Mouse (Mus musculus): ENCODE results near the gene Nupr1.

Gene Nupr1

DNA sequence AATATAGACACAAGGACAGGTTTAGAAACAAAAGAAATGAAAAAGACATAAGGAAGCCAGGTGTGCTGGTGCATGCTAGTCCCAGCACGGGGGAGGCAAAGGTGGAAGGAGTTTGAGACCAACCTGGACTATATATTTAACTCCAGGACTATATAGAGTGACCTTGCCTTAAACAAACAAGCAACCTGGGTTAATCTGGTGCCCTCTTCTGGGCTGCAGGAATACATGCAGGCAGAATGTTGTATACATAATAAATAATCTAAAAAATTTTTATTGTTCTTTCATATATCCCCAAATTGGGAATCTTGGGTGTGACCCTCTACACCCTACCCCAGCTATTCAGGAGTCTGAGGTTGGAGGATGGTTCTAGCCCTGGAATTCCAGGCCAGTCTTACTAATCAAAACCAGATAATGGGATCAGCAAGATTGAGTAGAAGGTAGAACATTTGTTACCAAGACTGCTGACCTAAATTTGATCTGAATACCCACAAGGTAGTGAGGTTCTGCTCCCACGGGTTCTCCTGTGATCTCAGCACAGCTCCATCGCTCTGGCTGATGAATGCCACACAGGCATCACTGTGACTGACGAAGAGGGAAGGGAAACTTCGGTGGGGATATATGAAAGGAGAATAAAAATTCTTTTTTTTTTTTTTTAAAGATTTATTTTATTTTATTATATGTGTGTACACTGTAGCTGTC is 12.0 kb upstream of the Nupr1 start:
- no peak for DNase-seq

DNA sequence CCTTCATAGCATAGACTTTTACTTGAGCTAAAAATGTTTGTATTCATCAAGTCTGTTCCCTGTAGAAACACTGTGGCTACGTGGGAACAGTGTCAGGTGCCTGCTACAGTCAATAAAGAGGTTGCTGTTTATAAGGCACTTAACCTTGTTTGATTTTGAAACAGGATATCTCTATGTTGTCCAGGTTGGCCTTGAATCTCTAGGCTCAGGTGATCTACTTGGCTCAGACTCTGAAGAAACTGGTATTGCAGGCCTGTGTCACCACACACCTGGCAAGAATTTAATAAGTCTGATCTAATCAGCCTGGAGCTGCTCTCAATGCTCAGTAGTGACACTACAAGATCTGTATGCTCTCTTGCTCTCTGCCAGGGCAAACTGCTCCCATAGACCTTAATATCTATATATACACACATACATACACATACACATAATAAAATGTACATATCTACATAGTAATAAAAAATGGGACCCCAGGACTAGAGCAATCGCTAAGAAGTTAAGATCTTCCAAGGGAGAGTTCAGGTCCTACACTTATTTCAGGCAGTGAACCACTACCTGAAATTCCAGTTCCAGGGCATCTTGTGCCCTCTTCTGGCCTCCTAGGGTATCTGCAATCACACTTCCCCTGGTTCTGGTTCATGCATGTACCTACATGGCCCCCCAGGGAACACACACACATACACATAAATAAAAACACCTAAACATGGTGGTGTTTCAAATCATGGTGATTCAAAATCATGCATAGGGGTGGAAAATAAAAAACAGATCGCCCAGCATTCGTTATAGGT is 6.3 kb upstream of the Nupr1 start:
- no peak for DNase-seq

- DNase-seq: no peak
These were observed 4.7 kb upstream of the Nupr1 start for GRCm38 (mm10) chr7:126635375-126635774.

GRCm38 (mm10) chr7:126632478-126632877 is 1.8 kb upstream of the Nupr1 start:
- no peak for DNase-seq

- no peak for DNase-seq
These were observed 746 bp downstream of the Nupr1 start for GRCm38 (mm10) chr7:126629915-126630314.

DNA sequence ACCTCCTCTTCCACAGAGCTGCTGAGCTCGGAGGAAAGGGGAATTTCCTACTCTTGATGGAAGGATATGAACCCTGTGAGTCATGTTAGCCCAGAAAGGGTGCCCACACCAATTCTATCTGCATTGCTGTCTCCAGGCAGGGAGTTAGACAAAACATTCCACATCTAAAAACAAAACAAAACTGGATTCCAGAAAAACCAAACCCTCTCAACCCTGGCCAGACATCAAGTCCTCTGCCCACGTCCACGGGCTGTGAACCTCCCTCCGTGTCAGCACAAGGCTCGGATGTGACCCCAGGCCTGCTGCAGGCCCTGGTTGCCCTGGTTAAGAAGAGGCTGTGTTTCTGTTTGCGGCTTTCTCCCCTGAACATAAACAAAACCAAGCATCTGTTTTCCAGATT is 2.5 kb downstream of the Nupr1 start:
- no peak for DNase-seq

DNA sequence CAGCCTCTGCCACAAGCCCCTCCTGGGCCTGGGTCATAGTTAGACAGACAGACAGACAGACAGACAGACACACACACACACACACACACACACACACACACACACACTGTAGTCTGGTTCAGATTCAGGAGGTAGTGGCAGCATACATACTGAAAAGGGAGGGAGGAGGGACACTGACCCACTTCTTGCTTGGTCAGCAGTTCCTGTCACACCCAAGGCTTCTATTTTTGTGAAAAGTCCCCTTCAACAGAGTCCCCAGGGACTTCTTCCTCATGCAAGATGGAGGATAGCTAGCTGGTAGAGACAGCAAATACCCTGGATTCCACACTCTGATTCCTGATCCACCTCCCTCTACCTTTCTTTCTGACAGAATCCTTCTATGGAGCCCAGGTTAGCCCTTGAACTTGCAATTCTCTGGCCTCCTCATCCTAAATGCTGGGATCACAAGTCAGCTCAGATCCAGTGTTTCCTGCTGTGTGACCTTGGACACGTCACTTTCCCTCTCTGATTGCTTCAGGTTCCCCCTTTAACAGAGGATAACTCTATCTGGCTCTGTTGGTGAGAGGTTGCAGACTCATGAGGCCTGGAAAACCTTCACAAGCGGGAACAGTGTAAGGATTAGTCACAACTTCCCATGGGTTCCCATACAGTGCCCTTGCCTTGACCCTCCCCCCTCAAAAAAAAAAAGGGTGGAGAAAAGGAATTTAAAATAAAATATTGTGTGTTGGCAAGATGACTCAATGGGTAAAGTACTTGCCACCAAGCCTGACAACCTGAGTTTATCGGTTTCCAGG is 4.7 kb downstream of the Nupr1 start:
- no peak for DNase-seq

- no peak for DNase-seq
These were observed 5.3 kb downstream of the Nupr1 start for GRCm38 (mm10) chr7:126625369-126625768.

- no peak for DNase-seq
These were observed 5.9 kb downstream of the Nupr1 start for GRCm38 (mm10) chr7:126624774-126625173.

GRCm38 (mm10) chr7:126623381-126623780 is 7.3 kb downstream of the Nupr1 start:
- no peak for DNase-seq

- no peak for DNase-seq
These were observed 9.0 kb downstream of the Nupr1 start for GRCm38 (mm10) chr7:126621452-126622359.

DNA sequence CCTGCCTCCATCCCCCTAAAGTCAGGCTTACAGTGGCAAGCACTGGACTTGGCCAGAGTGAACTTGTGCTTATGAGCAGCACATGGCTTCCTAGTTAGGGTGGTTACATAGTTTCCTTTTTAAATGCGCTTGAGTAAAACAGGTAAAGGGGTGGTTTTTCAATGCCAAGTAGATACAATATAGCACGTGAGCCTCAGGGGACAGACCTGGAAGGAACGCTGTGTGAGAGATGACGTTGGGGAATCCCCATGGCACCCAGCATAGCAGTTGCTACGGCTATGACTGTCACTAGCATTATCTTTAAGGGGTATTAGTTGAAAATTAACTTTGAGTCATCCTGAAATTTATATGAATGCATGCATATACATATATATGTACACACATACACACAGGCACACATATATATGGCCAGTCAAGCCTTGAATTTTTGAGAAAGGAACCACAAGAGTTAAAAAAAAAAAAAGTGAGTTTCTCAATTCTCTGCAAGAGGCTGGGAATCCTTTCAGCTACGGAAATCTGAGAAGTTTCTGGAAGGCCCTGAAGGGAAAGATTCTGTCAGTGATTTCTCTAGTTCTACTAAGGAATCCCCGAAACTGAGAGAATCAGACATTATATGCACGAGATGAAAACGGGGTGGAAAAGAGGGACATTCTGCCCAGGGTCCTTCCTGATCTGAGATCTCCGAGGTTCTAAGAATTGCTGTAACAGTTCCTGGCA is 10.9 kb downstream of the Nupr1 start:
- DNase-seq: no peak

DNA sequence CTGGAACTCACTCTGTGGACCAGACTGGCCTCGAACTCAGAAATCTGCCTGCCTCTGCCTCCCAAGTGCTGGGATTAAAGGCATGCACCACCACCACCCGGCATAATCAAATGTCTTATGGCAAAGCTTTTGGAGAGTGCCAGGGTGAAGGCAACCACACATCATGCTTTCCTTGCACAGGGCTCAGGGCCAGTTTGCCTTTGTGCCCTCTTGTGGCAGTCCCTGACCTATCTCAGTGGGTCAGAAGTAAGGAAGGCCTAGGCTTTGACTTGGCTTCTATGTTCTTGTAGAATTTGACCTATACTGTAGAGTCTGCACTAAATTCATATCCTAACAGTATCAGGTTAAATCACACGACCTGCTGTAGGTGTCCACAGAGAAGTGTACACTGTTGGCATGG is 14.0 kb downstream of the Nupr1 start:
- DNase-seq: no peak

GRCm38 (mm10) chr7:126612736-126613135 is 17.9 kb downstream of the Nupr1 start:
- no peak for DNase-seq

DNA sequence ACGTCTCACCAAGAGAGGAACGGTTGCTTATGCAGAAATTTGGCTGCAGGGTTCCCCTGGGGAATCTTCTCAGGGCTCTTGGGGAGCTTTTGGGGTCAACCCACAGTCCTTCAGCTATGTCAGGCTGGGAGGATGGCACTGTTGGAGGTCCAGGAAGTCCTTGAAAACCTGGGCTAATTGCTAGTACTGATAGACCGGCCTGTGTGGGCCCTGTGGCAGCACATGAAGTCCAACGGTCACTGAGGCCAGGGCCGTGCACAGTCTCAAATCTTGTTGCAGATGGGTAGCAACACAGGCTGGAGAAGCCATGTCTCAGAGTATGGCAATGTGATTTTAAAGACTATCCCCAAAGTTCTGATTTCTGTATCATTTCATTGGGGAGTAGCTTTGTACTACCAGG is 22.9 kb downstream of the Nupr1 start:
- DNase-seq: no peak

DNA sequence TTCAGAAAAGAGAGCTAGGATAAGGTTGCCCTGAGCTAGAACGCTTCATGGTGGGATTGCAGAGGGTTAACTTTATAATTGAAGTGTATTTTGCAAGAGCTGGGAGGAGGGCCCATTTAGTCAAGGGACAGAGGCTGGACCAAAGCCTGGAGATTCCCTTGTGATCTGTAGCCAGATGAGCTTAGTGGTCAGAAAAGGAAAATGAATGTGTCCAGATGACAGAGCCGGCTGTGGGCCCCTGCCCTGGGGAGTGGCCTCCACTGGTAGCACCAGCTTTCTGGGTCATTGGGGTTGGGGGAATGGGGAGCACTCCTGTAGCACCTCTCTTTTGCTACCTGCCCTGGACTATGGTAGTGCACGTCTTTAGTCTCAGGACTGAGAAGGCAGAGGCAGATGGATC is 23.6 kb downstream of the Nupr1 start:
- no peak for DNase-seq

- no peak for DNase-seq
These were observed 24.1 kb downstream of the Nupr1 start for GRCm38 (mm10) chr7:126606611-126607010.

- no peak for DNase-seq
These were observed 28.0 kb downstream of the Nupr1 start for GRCm38 (mm10) chr7:126602650-126603049.

DNA sequence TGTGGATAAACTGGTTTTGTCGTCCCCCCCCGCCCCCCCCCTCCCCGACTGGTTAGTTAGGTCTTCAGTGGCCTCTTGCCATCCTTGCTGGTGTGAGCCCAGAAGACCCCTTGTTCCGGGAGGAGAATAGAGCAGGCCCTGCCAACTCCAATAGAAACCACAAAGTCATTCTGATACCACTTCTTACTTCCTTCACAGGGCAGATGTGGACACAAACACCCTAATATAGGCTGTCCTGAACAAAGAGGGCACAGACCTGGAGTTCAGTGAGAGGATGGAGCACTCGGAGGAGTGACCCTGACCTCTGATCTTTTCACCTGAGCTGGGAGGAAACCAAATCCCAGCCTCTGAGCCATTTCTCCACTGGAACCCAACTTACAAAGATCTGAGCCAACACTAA is 28.8 kb downstream of the Nupr1 start:
- DNase-seq: no peak

DNA sequence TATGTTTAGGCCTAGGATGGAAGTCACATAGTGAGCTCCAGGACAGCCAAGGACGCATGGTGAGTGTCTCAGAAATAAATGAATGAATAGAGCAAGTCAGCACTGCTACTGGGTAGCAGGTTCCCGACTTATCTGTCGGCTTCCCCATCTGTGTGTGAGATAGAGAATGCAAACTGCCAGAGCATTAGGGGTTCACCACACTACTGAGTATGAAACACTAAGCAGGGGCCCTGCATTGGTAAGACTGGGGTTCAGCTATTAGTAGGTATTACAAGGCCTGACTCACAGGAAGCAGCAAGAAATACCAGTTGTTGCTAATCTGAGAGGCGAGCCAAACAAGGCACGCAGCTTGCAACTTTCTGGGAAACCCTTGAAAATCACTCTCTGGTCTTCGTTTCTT is 31.7 kb downstream of the Nupr1 start:
- no peak for DNase-seq

GRCm38 (mm10) chr7:126596414-126596813 is 34.2 kb downstream of the Nupr1 start:
- no peak for DNase-seq

GRCm38 (mm10) chr7:126595890-126596289 is 34.8 kb downstream of the Nupr1 start:
- no peak for DNase-seq
